Mouse (Mus musculus) hindbrain, postnatal 0 days (tissue): Measurements from ENCODE around the gene Hoxb3. TPM values are rescaled to one million over a fixed set of nuclear protein-coding genes. Genes with fewer than 3 reads are reported as not detected.

Source experiments
- ATAC-seq: fragments of 200-750 bp; cut with Nextera tagmentation; 2 replicates; pipeline ENCODE4 v1.8.0; 2017; ENCODE audit warnings: mild to moderate bottlenecking, moderate TSS enrichment, moderate library complexity
- DNase-seq: peaks from one replicate; pipeline ENCODE4 v3.0.0-alpha.2; 2015; ENCODE audit warnings: low spot score
- H3K27ac ChIP-seq: fragments of 300-500 bp; sonication (generic); 2 replicates; pipeline ENCODE4 v1.5.1; 2014; ENCODE audit warnings: mild to moderate bottlenecking
- H3K27me3 ChIP-seq: fragments of 300-500 bp; sonication (generic); 2 replicates; pipeline ENCODE4 v1.6.1; 2014; ENCODE audit warnings: low read length, mixed read lengths; ENCODE audit not compliant: insufficient read depth
- H3K36me3 ChIP-seq: fragments of 300-500 bp; sonication (generic); 2 replicates; pipeline ENCODE4 v1.6.1; 2014; ENCODE audit warnings: low read length, mixed read lengths; ENCODE audit not compliant: insufficient read depth
- H3K4me1 ChIP-seq: fragments of 300-500 bp; sonication (generic); 2 replicates; pipeline ENCODE4 v1.6.1; 2014; ENCODE audit warnings: antibody characterized with exemption, low read length, mixed read lengths; ENCODE audit not compliant: insufficient read depth
- H3K4me2 ChIP-seq: fragments of 300-500 bp; sonication (generic); 2 replicates; pipeline ENCODE4 v1.6.1; 2014; ENCODE audit warnings: low read depth, mild to moderate bottlenecking, low read length, moderate library complexity, mixed read lengths
- H3K4me3 ChIP-seq: fragments of 300-500 bp; sonication (generic); 2 replicates; pipeline ENCODE4 v1.5.1; 2014; ENCODE audit warnings: low read length
- H3K9ac ChIP-seq: fragments of 300-500 bp; sonication (generic); replicated peaks from 2 replicates; pipeline ENCODE4 v1.6.1; 2014; ENCODE audit warnings: mild to moderate bottlenecking, low read length, moderate library complexity, mixed read lengths
- H3K9me3 ChIP-seq: fragments of 300-500 bp; sonication (generic); 2 replicates; pipeline ENCODE4 v1.6.1; 2016; ENCODE audit warnings: low read length, mixed read lengths
- CTCF ChIP-seq: IDR thresholded peaks from 2 replicates; pipeline ENCODE4 v1.5.1; 2016; ENCODE audit warnings: antibody characterized with exemption, control low read depth, low read depth
- WGBS: fragments of 180-500 bp; shearing (Covaris S2); extraction: QIAGEN DNeasy Blood & Tissue Kit; methylation state at CpG from one replicate; pipeline ENCODE4 v1.1.7; 2014; 5-methylcytosine and 5-hydroxymethylcytosine counted together
- polyA plus RNA-seq: library from polyadenylated mRNA; unstranded; fragments of >200 nt; fragmentation: Nextera tagmentation; extraction: Ambion mirVana; gene quantifications from 2 replicates; pipeline ENCODE4 v1.2.1, GENCODE M21; 2015
- total RNA-seq: library from RNA; depleted of rRNA; stranded (reverse); fragments of >200 nt; gene quantifications from 2 replicates; pipeline ENCODE4 v1.2.3, GENCODE M21; 2014

Gene Hoxb3
- total and polyA plus RNA-seq, 2 experiments from 2014 or later = 8.1 to 42.2 TPM

GRCm38 (mm10) chr11:96344061-96344877 lies 21.1 kb downstream of the Hoxb3 start:
- peak overlapping the region; percentile 31 for H3K9ac ChIP-seq
- H3K27me3 ChIP-seq = peaks cover 62% of the 10 kb centered on the region
- H3K36me3 ChIP-seq = no peaks in the 10 kb centered on the region
- H3K9me3 ChIP-seq = no peaks in the 10 kb centered on the region
- 0 out of 2 replicates have a peak, but pooled peaks cover 4% of the 10 kb centered on the region for H3K4me1 ChIP-seq
- ATAC-seq (peak; percentile 18; the same call in 1 of the 2 replicates), DNase-seq (peak; percentile 50)
- 3% methylated on average over 38 of the region's 40 CpGs for WGBS
- H3K4me2 ChIP-seq = peak overlapping the region; percentile 58
- H3K27ac ChIP-seq = peak overlapping the region; percentile 89
- peak overlapping the region; percentile 11; the same call in 1 of the 2 replicates for H3K4me3 ChIP-seq
- TF ChIP-seq CTCF = no peak

GRCm38 (mm10) chr11:96344878-96345159 lies 21.7 kb downstream of the Hoxb3 start:
- Histone ChIP-seq H3K9me3 (no peaks in the 10 kb centered on the region), H3K4me2 (peak overlapping the region; percentile 58), H3K4me3 (peak overlapping the region; percentile 23; the same call in 1 of the 2 replicates), H3K4me1 (0 out of 2 replicates have a peak, but pooled peaks cover 4% of the 10 kb centered on the region), H3K9ac (peak overlapping the region; percentile 31), H3K27ac (peak overlapping the region; percentile 89), H3K36me3 (no peaks in the 10 kb centered on the region), H3K27me3 (peaks cover 63% of the 10 kb centered on the region)
- DNase-seq (no peak), ATAC-seq (no peak)
- TF ChIP-seq CTCF = no peak
- WGBS = 10% methylated on average over 6 of the region's 6 CpGs

GRCm38 (mm10) chr11:96345220-96345892 lies 22.2 kb downstream of the Hoxb3 start:
- Histone ChIP-seq H3K9ac (peak overlapping the region; percentile 31), H3K4me2 (peak overlapping the region; percentile 58), H3K27me3 (peaks cover 61% of the 10 kb centered on the region), H3K4me1 (0 out of 2 replicates have a peak, but pooled peaks cover 4% of the 10 kb centered on the region), H3K27ac (peak overlapping the region; percentile 89), H3K36me3 (no peaks in the 10 kb centered on the region), H3K4me3 (peak overlapping the region; percentile 23), H3K9me3 (no peaks in the 10 kb centered on the region)
- DNase-seq (peak; percentile 46), ATAC-seq (no peak)
- no peak for TF ChIP-seq CTCF
- 2% methylated on average over 34 of the region's 56 CpGs for WGBS

- ATAC-seq (0 out of 2 replicates have a peak, but pooled peaks have one; percentile 41), DNase-seq (peak; percentile 53)
- WGBS = 2% methylated on average over 44 of the region's 45 CpGs
- H3K36me3 ChIP-seq = no peaks in the 10 kb centered on the region
- peak overlapping the region; percentile 31 for H3K9ac ChIP-seq
- peak overlapping the region; percentile 23 for H3K4me3 ChIP-seq
- H3K9me3 ChIP-seq = no peaks in the 10 kb centered on the region
- peak overlapping the region; percentile 58 for H3K4me2 ChIP-seq
- H3K27ac ChIP-seq = peak overlapping the region; percentile 89
- no peak for TF ChIP-seq CTCF
- H3K4me1 ChIP-seq = 0 out of 2 replicates have a peak, but pooled peaks cover 4% of the 10 kb centered on the region
- peaks cover 68% of the 10 kb centered on the region for H3K27me3 ChIP-seq
These were observed 23.0 kb downstream of the Hoxb3 start for GRCm38 (mm10) chr11:96345893-96346806.

- H3K27ac ChIP-seq = peak overlapping the region; percentile 89; the same call in 1 of the 2 replicates
These were observed 23.9 kb downstream of the Hoxb3 start for GRCm38 (mm10) chr11:96346916-96347520.

More at GRCm38 (mm10) chr11:96346916-96347520, 23.9 kb downstream of the Hoxb3 start:
- TF ChIP-seq CTCF = no peak
- no peak overlapping the region for H3K9ac ChIP-seq
- DNase-seq = no peak
- 0 out of 2 replicates have a peak, but pooled peaks cover 4% of the 10 kb centered on the region for H3K4me1 ChIP-seq
- 16% methylated on average over 5 of the region's 5 CpGs for WGBS
- peaks cover 71% of the 10 kb centered on the region for H3K27me3 ChIP-seq
- H3K4me2 ChIP-seq = no peak overlapping the region
- H3K36me3 ChIP-seq = no peaks in the 10 kb centered on the region
- no peak overlapping the region for H3K4me3 ChIP-seq
- H3K9me3 ChIP-seq = no peaks in the 10 kb centered on the region
- ATAC-seq = no peak
